Mouse (Mus musculus) G1E (cell line): Measurements from ENCODE around the gene Snrpg. TPM values are rescaled to one million over a fixed set of nuclear protein-coding genes. Genes with fewer than 3 reads are reported as not detected.

Source experiments
- ATAC-seq: 2 replicates; pipeline ENCODE4 v1.8.0; 2016; ENCODE audit warnings: mild to moderate bottlenecking; ENCODE audit not compliant: insufficient number of reproducible peaks, poor library complexity, low FRiP score, severe bottlenecking; ENCODE audit errors: extremely low read depth
- DNase-seq: peaks from one replicate; pipeline ENCODE4 v3.0.0; 2012; ENCODE audit warnings: low spot score
- H3K27me3 ChIP-seq: 2 replicates; pipeline ENCODE4 v1.6.1; 2012; ENCODE audit warnings: mild to moderate bottlenecking, low read length, inconsistent platforms; ENCODE audit not compliant: insufficient read depth
- H3K36me3 ChIP-seq: replicated peaks from 2 replicates; pipeline ENCODE3; 2012; ENCODE audit warnings: mild to moderate bottlenecking, inconsistent platforms
- H3K4me1 ChIP-seq: 2 replicates; pipeline ENCODE4 v1.6.1; 2012; ENCODE audit warnings: low read depth, low read length, inconsistent platforms, mixed read lengths; ENCODE audit not compliant: insufficient read depth
- H3K4me3 ChIP-seq: 2 replicates; pipeline ENCODE4 v1.5.1; 2012; ENCODE audit warnings: low read depth, mild to moderate bottlenecking, inconsistent platforms, low read length, moderate library complexity, mixed read lengths
- H3K9me3 ChIP-seq: replicated peaks from 2 replicates; pipeline ENCODE4 v1.6.1; 2012; ENCODE audit warnings: inconsistent platforms
- CTCF ChIP-seq: IDR thresholded peaks from 2 replicates; pipeline ENCODE4 v1.5.1; 2012; ENCODE audit warnings: low read depth, low read length, inconsistent platforms, mixed read lengths
- GATA1 ChIP-seq: IDR thresholded peaks from 2 replicates; pipeline ENCODE4 v1.6.1; 2012; ENCODE audit warnings: borderline replicate concordance, low read length, inconsistent platforms, mixed read lengths
- GATA2 ChIP-seq: IDR thresholded peaks from 2 replicates; pipeline ENCODE4 v1.6.1; 2012; ENCODE audit warnings: low read depth, low read length, inconsistent platforms, borderline replicate concordance
- POLR2AphosphoS5 ChIP-seq: IDR thresholded peaks from 2 replicates; pipeline ENCODE4 v1.6.1; 2012; ENCODE audit warnings: low read depth, low read length, inconsistent platforms; ENCODE audit not compliant: insufficient replicate concordance
- TAL1 ChIP-seq: conservative IDR thresholded peaks from 2 replicates; pipeline ENCODE4 v1.6.1; 2012; ENCODE audit warnings: low read depth, low read length, inconsistent platforms, mixed read lengths
- polyA plus RNA-seq: library from polyadenylated mRNA; stranded (reverse); fragments of >175 nt; gene quantifications from 2 replicates; pipeline ENCODE4 v1.2.3, GENCODE M21; 2012
- total RNA-seq, 2 experiments: library from RNA; stranded (forward) in 1 of 2; stranded (reverse) in 1 of 2; fragments of 200-1000 nt in 1 of 2; fragments of >200 nt in 1 of 2; fragmentation: Nextera tagmentation in 1 of 2; gene quantifications; 2 replicates each; pipeline ENCODE4 v1.2.3; 2014 to 2017

Gene Snrpg
- total and polyA plus RNA-seq, 3 experiments = 24.8 to 114 (median 111) TPM

DNA sequence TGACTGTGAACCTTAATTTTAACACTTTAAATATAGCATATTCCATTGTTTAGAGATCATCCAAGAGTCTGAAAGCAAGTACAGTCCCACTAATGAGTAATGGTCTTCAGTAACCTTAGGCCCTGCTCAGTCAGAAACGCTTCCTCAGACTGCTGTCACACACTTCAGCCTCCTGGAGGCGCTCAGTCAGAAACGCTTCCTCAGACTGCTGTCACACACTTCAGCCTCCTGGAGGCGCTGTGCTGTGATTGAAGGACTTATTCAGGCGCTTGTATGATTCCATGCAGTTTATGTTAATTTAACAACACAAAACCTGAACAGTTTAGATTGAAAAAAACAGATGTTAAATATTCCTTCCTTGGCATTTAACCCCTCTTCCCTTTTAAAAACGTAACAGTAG lies 49.4 kb downstream of the Snrpg start:
- Histone ChIP-seq H3K4me3 (no peak overlapping the region), H3K36me3 (peaks cover 84% of the 10 kb centered on the region), H3K27me3 (no peaks in the 10 kb centered on the region), H3K9me3 (no peaks in the 10 kb centered on the region), H3K4me1 (no peaks in the 10 kb centered on the region)
- TF ChIP-seq CTCF (no peak), TAL1 (no peak), POLR2AphosphoS5 (no peak), GATA1 (no peak), GATA2 (no peak)
- ATAC-seq = no peak
- DNase-seq = no peak

DNA sequence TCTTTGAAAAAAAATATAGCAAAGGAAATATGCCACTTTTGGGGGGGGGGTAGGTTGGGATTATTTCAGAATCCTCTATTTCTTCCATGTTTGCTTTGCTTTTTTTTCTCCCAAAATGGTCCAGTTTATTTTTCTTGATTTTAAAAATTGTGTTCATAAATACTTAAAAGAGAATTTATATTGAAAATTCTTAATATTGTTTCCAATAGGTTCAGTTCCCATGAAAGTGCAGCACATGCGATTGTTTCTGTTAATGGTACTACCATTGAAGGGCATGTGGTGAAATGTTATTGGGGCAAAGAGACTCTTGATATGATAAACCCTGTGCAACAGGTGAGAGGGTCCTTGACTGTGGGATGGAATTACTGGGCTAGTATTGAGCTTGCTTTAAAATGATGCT lies 55.3 kb downstream of the Snrpg start, which contains the start of gene Gm44790:
Gm44790 (plus strand) TSS at position 301 of the 400 bp plus-strand sequence.
- no peak for TF ChIP-seq GATA2
- no peak for TF ChIP-seq CTCF
- TF ChIP-seq POLR2AphosphoS5 = no peak
- TF ChIP-seq GATA1 = no peak
- no peak for TF ChIP-seq TAL1
- H3K36me3 ChIP-seq = peaks cover 80% of the 10 kb centered on the region
- H3K27me3 ChIP-seq = no peaks in the 10 kb centered on the region
- H3K4me3 ChIP-seq = no peak within 1 kb of the TSS
- no peaks in the 10 kb centered on the region for H3K9me3 ChIP-seq
- no peaks in the 10 kb centered on the region for H3K4me1 ChIP-seq
- DNase-seq (no peak), ATAC-seq (no peak)

Other genes with a start within 250 kb of the Snrpg start
- 25.6 and 28.8 TPM in 2 replicates for gene Tgfa, start 176.1 kb upstream of the Snrpg start, total RNA-seq (2014; fragmentation: Nextera tagmentation)
- 13.3 and 13.9 TPM in 2 replicates for gene Tgfa, start 176.1 kb upstream of the Snrpg start, total RNA-seq (2017)
- gene Tgfa, start 176.1 kb upstream of the Snrpg start, polyA plus RNA-seq = 30.6 and 32.5 TPM in 2 replicates
- gene Fam136a, start 5.7 kb upstream of the Snrpg start, total RNA-seq (2014; fragmentation: Nextera tagmentation) = 62.0 and 73.4 TPM in 2 replicates
- gene Fam136a, start 5.7 kb upstream of the Snrpg start, total RNA-seq (2017) = 121 and 127 TPM in 2 replicates
- gene Fam136a, start 5.7 kb upstream of the Snrpg start, polyA plus RNA-seq = 35.5 and 39.5 TPM in 2 replicates
- gene Pcyox1, start 25.9 kb downstream of the Snrpg start, total RNA-seq (2014; fragmentation: Nextera tagmentation) = 55.5 and 72.3 TPM in 2 replicates
- 31.4 and 44.7 TPM in 2 replicates for gene Pcyox1, start 25.9 kb downstream of the Snrpg start, total RNA-seq (2017)
- gene Pcyox1, start 25.9 kb downstream of the Snrpg start, polyA plus RNA-seq = 41.4 and 44.9 TPM in 2 replicates
- 141 and 165 TPM in 2 replicates for gene Tia1, start 32.9 kb downstream of the Snrpg start, total RNA-seq (2014; fragmentation: Nextera tagmentation)
- gene Tia1, start 32.9 kb downstream of the Snrpg start, total RNA-seq (2017) = 82.2 and 84.0 TPM in 2 replicates
- 20.1 and 25.4 TPM in 2 replicates for gene Tia1, start 32.9 kb downstream of the Snrpg start, polyA plus RNA-seq
- not detected in 2 replicates for gene Gm44790, start 55.4 kb downstream of the Snrpg start, total RNA-seq (2014; fragmentation: Nextera tagmentation)
- 0.87 TPM in 1 of 2 replicates, not detected in the other for gene Gm44790, start 55.4 kb downstream of the Snrpg start, total RNA-seq (2017)
- 0.78 TPM in 1 of 2 replicates, not detected in the other for gene Gm44790, start 55.4 kb downstream of the Snrpg start, polyA plus RNA-seq
- 33.0 and 37.6 TPM in 2 replicates for gene C87436, start 67.1 kb downstream of the Snrpg start, total RNA-seq (2014; fragmentation: Nextera tagmentation)
- 22.3 and 23.2 TPM in 2 replicates for gene C87436, start 67.1 kb downstream of the Snrpg start, total RNA-seq (2017)
- 4.4 and 7.0 TPM in 2 replicates for gene C87436, start 67.1 kb downstream of the Snrpg start, polyA plus RNA-seq
- 190 and 191 TPM in 2 replicates for gene Pcbp1, start 155.0 kb downstream of the Snrpg start, total RNA-seq (2014; fragmentation: Nextera tagmentation)
- 94.9 and 101 TPM in 2 replicates for gene Pcbp1, start 155.0 kb downstream of the Snrpg start, total RNA-seq (2017)
- 1,039 and 1,367 TPM in 2 replicates for gene Pcbp1, start 155.0 kb downstream of the Snrpg start, polyA plus RNA-seq